Mouse (Mus musculus) MEL (cell line): ENCODE data around the gene Lnx2. TPM values are rescaled to one million over a fixed set of nuclear protein-coding genes. Genes with fewer than 3 reads are reported as not detected.

ENCODE experiments used
- DNase-seq: peaks from one replicate; pipeline ENCODE4 v3.0.0; 2011; ENCODE audit warnings: low read depth, low spot score
- H3K27ac ChIP-seq: 2 replicates; pipeline ENCODE4 v1.5.1; 2012; ENCODE audit warnings: low read depth, mild to moderate bottlenecking, control low read depth, low read length, moderate library complexity; ENCODE audit not compliant: control insufficient read depth
- H3K27me3 ChIP-seq, 2 experiments: fragments of 150-350 bp in 1 of 2; sonication (generic) in 1 of 2; 2 replicates each; pipeline ENCODE4 v1.6.1; 2012; ENCODE audit warnings: low read length in 2 of 2, mild to moderate bottlenecking in 2 of 2, improper control_type of control experiment in 1 of 2, moderate library complexity in 1 of 2; ENCODE audit not compliant: insufficient read depth in 2 of 2, control insufficient read depth in 1 of 2
- H3K36me3 ChIP-seq, 2 experiments: 2 replicates each; pipeline ENCODE4 v1.6.1; 2012 to 2014; ENCODE audit warnings: low read length in 2 of 2, improper control_type of control experiment in 1 of 2, inconsistent platforms in 1 of 2, mild to moderate bottlenecking in 1 of 2; ENCODE audit not compliant: insufficient read depth in 2 of 2, control insufficient read depth in 1 of 2
- H3K4me1 ChIP-seq, 2 experiments: fragments of 150-350 bp in 1 of 2; sonication (generic) in 1 of 2; 2 replicates each; pipeline ENCODE4 v1.6.1; 2012; ENCODE audit warnings: low read length in 2 of 2, improper control_type of control experiment in 1 of 2, mild to moderate bottlenecking in 1 of 2; ENCODE audit not compliant: insufficient read depth in 2 of 2, control insufficient read depth in 1 of 2
- H3K4me3 ChIP-seq, 2 experiments: fragments of 150-350 bp in 1 of 2; sonication (generic) in 1 of 2; 2 replicates each; pipeline ENCODE4 v1.5.1; 2012; ENCODE audit warnings: low read depth in 2 of 2, low read length in 2 of 2, mild to moderate bottlenecking in 2 of 2, moderate library complexity in 2 of 2, control low read depth in 1 of 2, improper control_type of control experiment in 1 of 2; ENCODE audit not compliant: control insufficient read depth in 1 of 2, insufficient read depth in 1 of 2
- H3K79me2 ChIP-seq: 2 replicates; pipeline ENCODE4 v1.6.1; 2012; ENCODE audit warnings: mild to moderate bottlenecking, low read length, moderate library complexity; ENCODE audit not compliant: control insufficient read depth, poor library complexity, insufficient read depth
- H3K9ac ChIP-seq: 2 replicates; pipeline ENCODE4 v1.6.1; 2012; ENCODE audit warnings: low read depth, mild to moderate bottlenecking, control low read depth, low read length, moderate library complexity; ENCODE audit not compliant: control insufficient read depth, poor library complexity, severe bottlenecking
- H3K9me3 ChIP-seq: fragments of 150-350 bp; sonication (generic); replicated peaks from 2 replicates; pipeline ENCODE4 v1.6.1; 2012; ENCODE audit warnings: mild to moderate bottlenecking, low read length, improper control_type of control experiment, moderate library complexity; ENCODE audit not compliant: insufficient read depth
- BHLHE40 ChIP-seq: IDR thresholded peaks from 2 replicates; pipeline ENCODE4 v1.6.1; 2012; ENCODE audit warnings: low read depth, mild to moderate bottlenecking, inconsistent platforms, low read length, improper control_type of control experiment, borderline replicate concordance
- E2F4 ChIP-seq: IDR thresholded peaks from 2 replicates; pipeline ENCODE4 v1.6.1; 2011; ENCODE audit warnings: low read depth, low read length, improper control_type of control experiment, borderline replicate concordance
- GABPA ChIP-seq: IDR thresholded peaks from 2 replicates; pipeline ENCODE4 v1.6.1; 2012; ENCODE audit warnings: low read depth, mild to moderate bottlenecking, inconsistent platforms, low read length, improper control_type of control experiment, moderate library complexity
- GATA1 ChIP-seq: IDR thresholded peaks from 2 replicates; pipeline ENCODE4 v1.6.1; 2011; ENCODE audit warnings: low read depth, low read length, improper control_type of control experiment
- JUND ChIP-seq: IDR thresholded peaks from 2 replicates; pipeline ENCODE4 v1.6.1; 2011; ENCODE audit warnings: low read depth, mild to moderate bottlenecking, improper control_type of control experiment, low read length
- MAZ ChIP-seq: IDR thresholded peaks from 2 replicates; pipeline ENCODE4 v1.6.1; 2012; ENCODE audit warnings: low read depth, mild to moderate bottlenecking, inconsistent platforms, low read length, improper control_type of control experiment
- MEF2A ChIP-seq: IDR thresholded peaks from 2 replicates; pipeline ENCODE4 v1.6.1; 2014; ENCODE audit warnings: low read depth, mild to moderate bottlenecking, inconsistent platforms, low read length, improper control_type of control experiment; ENCODE audit not compliant: poor library complexity, insufficient replicate concordance, severe bottlenecking; ENCODE audit errors: extremely low read depth
- MYB ChIP-seq: IDR thresholded peaks from 2 replicates; pipeline ENCODE4 v1.6.1; 2011; ENCODE audit warnings: mild to moderate bottlenecking, low read depth, low read length, improper control_type of control experiment
- NRF1 ChIP-seq: IDR thresholded peaks from 2 replicates; pipeline ENCODE4 v1.6.1; 2014; ENCODE audit warnings: low read depth, mild to moderate bottlenecking, inconsistent platforms, low read length, improper control_type of control experiment, moderate library complexity; ENCODE audit not compliant: poor library complexity, insufficient read depth, severe bottlenecking
- POLR2A ChIP-seq, 2 experiments: IDR thresholded peaks; 2 replicates each; pipeline ENCODE4 v1.6.1; 2011 to 2012; ENCODE audit warnings: low read length in 2 of 2, mild to moderate bottlenecking in 2 of 2, control low read depth in 1 of 2, improper control_type of control experiment in 1 of 2, low read depth in 1 of 2, moderate library complexity in 1 of 2; ENCODE audit not compliant: control insufficient read depth in 1 of 2, insufficient read depth in 1 of 2, poor library complexity in 1 of 2
- POLR2AphosphoS5 ChIP-seq: IDR thresholded peaks from 2 replicates; pipeline ENCODE4 v1.6.1; 2012; ENCODE audit warnings: low read depth, borderline replicate concordance, mild to moderate bottlenecking, inconsistent platforms, low read length, moderate library complexity, mixed read lengths
- SIN3A ChIP-seq: IDR thresholded peaks from 2 replicates; pipeline ENCODE4 v1.6.1; 2012; ENCODE audit warnings: low read length, improper control_type of control experiment, inconsistent platforms
- SMC3 ChIP-seq: IDR thresholded peaks from 2 replicates; pipeline ENCODE4 v1.6.1; 2011; ENCODE audit warnings: low read depth, low read length, improper control_type of control experiment
- TAL1 ChIP-seq: IDR thresholded peaks from 2 replicates; pipeline ENCODE4 v1.6.1; 2012; ENCODE audit warnings: mild to moderate bottlenecking, inconsistent platforms, low read length, moderate library complexity, mixed read lengths
- TBP ChIP-seq: IDR thresholded peaks from 2 replicates; pipeline ENCODE4 v1.8.0; 2011; ENCODE audit warnings: low read depth, low read length, improper control_type of control experiment
- USF1 ChIP-seq: IDR thresholded peaks from 2 replicates; pipeline ENCODE4 v1.6.1; 2014; ENCODE audit warnings: low read depth, mild to moderate bottlenecking, inconsistent platforms, low read length, improper control_type of control experiment, moderate library complexity
- ZC3H11A ChIP-seq: IDR thresholded peaks from 2 replicates; pipeline ENCODE4 v1.6.1; 2012; ENCODE audit warnings: low read depth, mild to moderate bottlenecking, inconsistent platforms, low read length, improper control_type of control experiment
- ZKSCAN1 ChIP-seq: IDR thresholded peaks from 2 replicates; pipeline ENCODE4 v1.6.1; 2012; ENCODE audit warnings: low read depth, mild to moderate bottlenecking, inconsistent platforms, low read length, improper control_type of control experiment, moderate library complexity
- ZNF384 ChIP-seq: IDR thresholded peaks from 2 replicates; pipeline ENCODE4 v1.6.1; 2012; ENCODE audit warnings: low read depth, mild to moderate bottlenecking, inconsistent platforms, low read length, improper control_type of control experiment
- polyA plus RNA-seq, 2 experiments: library from polyadenylated mRNA; stranded (reverse) in 1 of 2; unstranded in 1 of 2; fragments of >175 nt in 1 of 2; fragments of >200 nt in 1 of 2; gene quantifications; 2 replicates each; pipeline versions ENCODE4 v1.2.1 to v1.2.4; 2012; ENCODE audit warnings: low replicate concordance in 2 of 2, low read depth in 1 of 2; ENCODE audit not compliant: insufficient read length in 2 of 2, insufficient read depth in 1 of 2, missing spikeins in 1 of 2
- total RNA-seq: library from RNA; depleted of rRNA; stranded (reverse); fragments of 300-350 nt; gene quantifications from 2 replicates; pipeline ENCODE4 v1.2.3, GENCODE M21; 2012

The Lnx2 gene
- total and polyA plus RNA-seq, 3 experiments, result 22.0 to 26.1 TPM; not detected in 1

- Histone ChIP-seq H3K9me3 (no peaks in the 10 kb centered on the region), H3K27me3 (no peaks in the 10 kb centered on the region), H3K36me3 (peaks cover 0 to 32% of the 10 kb centered on the region in 2 experiments; a peak in 2 of 4 replicates), H3K9ac (no peak overlapping the region), H3K4me3 (no peak overlapping the region), H3K4me1 (no peaks in the 10 kb centered on the region), H3K27ac (no peak overlapping the region), H3K79me2 (no peaks in the 10 kb centered on the region)
- DNase-seq, result no peak
- TF ChIP-seq TAL1, result no peak
- no peak for TF ChIP-seq GABPA
- no peak for TF ChIP-seq TBP
- TF ChIP-seq POLR2A (IDR thresholded peaks at IDR 0.05; ENCODE audit: control insufficient read depth in 1 of 2, insufficient read depth in 1 of 2, low read depth in 1 of 2, low read length in 2 of 2, poor library complexity in 1 of 2), result no peak
- TF ChIP-seq JUND, result no peak
- no peak for TF ChIP-seq GATA1
- TF ChIP-seq BHLHE40, result no peak
- no peak for TF ChIP-seq SIN3A
These were observed 25.9 kb upstream of the Lnx2 start for GRCm38 (mm10) chr5:147102295-147102694.

- TF ChIP-seq MAZ (no peak), E2F4 (no peak), ZNF384 (no peak), SIN3A (no peak), MYB (no peak), NRF1 (no peak), POLR2AphosphoS5 (no peak), USF1 (no peak), ZC3H11A (no peak)
- TF ChIP-seq, all 39 proteins: peak for 0
- H3K27ac ChIP-seq, result no peak overlapping the region
- H3K27me3 ChIP-seq, result no peaks in the 10 kb centered on the region
- H3K4me3 ChIP-seq, result no peak overlapping the region
- no peak overlapping the region for H3K9ac ChIP-seq
- no peaks in the 10 kb centered on the region for H3K9me3 ChIP-seq
- no peak for DNase-seq
- H3K79me2 ChIP-seq, result no peaks in the 10 kb centered on the region
- H3K4me1 ChIP-seq, result no peaks in the 10 kb centered on the region
- H3K36me3 ChIP-seq, result peaks cover 0 to 30% of the 10 kb centered on the region in 2 experiments; a peak in 2 of 4 replicates
These were observed 23.8 kb upstream of the Lnx2 start for GRCm38 (mm10) chr5:147100180-147100579.

DNA sequence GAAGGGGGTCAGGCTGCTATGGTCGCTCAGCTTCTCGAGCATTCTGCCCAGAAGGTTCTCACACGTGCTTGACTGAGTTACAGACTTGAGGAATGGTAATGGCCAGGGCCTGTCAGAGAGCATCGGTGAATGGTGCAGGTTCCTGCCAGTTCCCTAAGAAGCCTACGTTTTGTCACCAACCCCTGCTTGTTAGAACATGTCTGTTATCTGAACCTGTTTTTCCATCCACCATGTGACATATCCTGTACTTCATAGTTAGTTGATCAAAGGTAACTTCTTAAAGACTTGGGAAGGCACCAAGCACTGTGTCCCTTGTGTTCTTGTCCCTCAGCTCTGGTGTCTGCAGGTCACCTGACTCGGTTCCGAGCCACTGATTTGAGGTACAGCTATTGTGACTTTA is 22.3 kb upstream of the Lnx2 start:
- Histone ChIP-seq H3K27ac (no peak overlapping the region), H3K36me3 (peaks cover 0 to 25% of the 10 kb centered on the region in 2 experiments; a peak in 3 of 4 replicates), H3K4me1 (peaks cover 0 to 4% of the 10 kb centered on the region in 2 experiments; a peak in 1 of 4 replicates), H3K4me3 (no peak overlapping the region), H3K79me2 (no peaks in the 10 kb centered on the region), H3K9ac (no peak overlapping the region), H3K9me3 (no peaks in the 10 kb centered on the region), H3K27me3 (no peaks in the 10 kb centered on the region)
- TF ChIP-seq SMC3 (no peak), MYB (no peak), ZKSCAN1 (no peak), E2F4 (no peak), MEF2A (no peak)
- DNase-seq, result no peak
